Mouse (Mus musculus): Measurements from ENCODE around the gene Igfbp5. TPM values are rescaled to one million over a fixed set of nuclear protein-coding genes. Genes with fewer than 3 reads are reported as not detected.
A peak's percentile ranks its signal among the peaks of the same experiment; 100 is the strongest.

Igfbp5 gene
- polyA plus RNA-seq, 1 experiment from 2014 or later = 17.9 TPM

DNA sequence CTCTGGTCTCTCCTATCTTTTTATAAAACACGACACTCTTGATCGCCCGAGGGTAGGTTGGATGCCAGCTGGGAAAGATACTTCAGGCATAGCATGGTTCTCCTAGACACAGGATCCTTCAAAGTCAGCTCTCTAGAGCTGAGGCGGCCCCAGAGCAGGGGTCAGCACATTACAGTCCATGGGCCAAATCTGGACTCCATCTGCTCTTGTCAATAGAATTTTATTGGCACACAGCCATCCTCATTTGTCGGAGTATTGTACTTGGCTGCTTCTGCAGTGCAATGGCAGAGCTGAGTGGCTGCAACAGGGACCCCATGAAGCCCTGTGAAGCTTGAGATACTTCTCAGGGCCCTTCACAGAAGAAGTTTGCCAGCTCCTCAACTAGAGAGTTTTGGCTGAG is 59.5 kb downstream of the Igfbp5 start:
- H3K9ac ChIP-seq (ENCODE audit: low read length) = no peak overlapping the region
- no peaks in the 10 kb centered on the region for H3K36me3 ChIP-seq (ENCODE audit: control insufficient read depth, insufficient read depth, low read length)
- ATAC-seq (peak; percentile 35; the same call in 1 of the 2 replicates), DNase-seq (ENCODE audit: low spot score) (no peak)
- H3K4me1 ChIP-seq (ENCODE audit: control insufficient read depth, insufficient read depth, low read length) = peaks cover 22% of the 10 kb centered on the region
- no peak overlapping the region for H3K4me2 ChIP-seq (ENCODE audit: low read length)
- no peak overlapping the region for H3K27ac ChIP-seq (ENCODE audit: low read depth, low read length)
- H3K27me3 ChIP-seq (replicated peaks; ENCODE audit: control insufficient read depth, insufficient read depth, low read length) = no peaks in the 10 kb centered on the region
- no peaks in the 10 kb centered on the region for H3K9me3 ChIP-seq (replicated peaks; ENCODE audit: control insufficient read depth, low read length)
- no peak overlapping the region for H3K4me3 ChIP-seq (ENCODE audit: low read depth, low read length)
- 55% methylated on average over 5 of the region's 5 CpGs for WGBS

DNA sequence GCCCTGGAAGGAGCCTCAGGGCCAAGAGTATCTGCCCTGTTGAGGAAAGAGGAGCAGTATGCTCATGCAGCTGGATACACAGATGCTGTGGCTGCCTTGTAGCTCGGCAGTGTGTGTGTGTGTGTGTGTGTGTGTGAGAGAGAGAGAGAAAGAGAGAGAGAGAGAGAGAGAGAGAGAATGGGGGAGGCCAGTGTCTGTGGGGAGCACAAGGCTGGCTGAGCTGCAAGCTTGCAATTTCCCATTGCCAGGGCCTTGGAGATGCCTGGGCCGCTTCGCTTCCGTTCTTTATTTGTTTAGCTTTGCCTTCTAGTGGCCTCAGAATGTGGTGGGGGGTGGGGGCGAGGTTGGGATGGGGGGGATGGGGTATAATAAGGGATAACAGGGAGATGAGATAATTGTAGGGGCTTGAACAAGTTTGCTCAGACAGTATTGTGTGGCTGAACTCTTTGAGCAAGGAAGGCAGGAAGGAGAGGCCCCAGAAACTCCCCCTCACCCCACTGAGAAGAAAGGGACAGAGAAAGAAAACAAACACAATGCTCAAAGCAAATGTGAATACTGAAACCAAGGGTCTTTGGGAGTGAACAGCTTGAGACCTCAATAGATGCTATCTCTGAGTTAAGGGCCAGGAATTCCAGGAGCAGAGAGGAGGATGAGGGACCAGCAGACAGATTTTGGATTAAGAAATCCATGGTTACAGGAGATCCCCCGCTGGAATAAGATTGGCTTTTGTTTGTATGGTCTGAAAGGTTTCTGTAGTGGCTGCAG is 60.9 kb downstream of the Igfbp5 start:
- peak overlapping the region; percentile 46 for H3K27ac ChIP-seq (ENCODE audit: low read depth, low read length)
- peaks cover 22% of the 10 kb centered on the region for H3K4me1 ChIP-seq (ENCODE audit: control insufficient read depth, insufficient read depth, low read length)
- no peak overlapping the region for H3K4me3 ChIP-seq (ENCODE audit: low read depth, low read length)
- 4% methylated on average over 6 of the region's 6 CpGs for WGBS
- no peaks in the 10 kb centered on the region for H3K27me3 ChIP-seq (replicated peaks; ENCODE audit: control insufficient read depth, insufficient read depth, low read length)
- ATAC-seq (peak; percentile 33; the same call in 1 of the 2 replicates), DNase-seq (ENCODE audit: low spot score) (no peak)
- no peaks in the 10 kb centered on the region for H3K9me3 ChIP-seq (replicated peaks; ENCODE audit: control insufficient read depth, low read length)
- 0 out of 2 replicates have a peak overlapping the region, but pooled peaks have one; percentile 13 for H3K9ac ChIP-seq (ENCODE audit: low read length)
- no peak overlapping the region for H3K4me2 ChIP-seq (ENCODE audit: low read length)
- H3K36me3 ChIP-seq (ENCODE audit: control insufficient read depth, insufficient read depth, low read length) = no peaks in the 10 kb centered on the region

- H3K27ac ChIP-seq (ENCODE audit: low read depth, low read length) = peak overlapping the region; percentile 46
- no peak overlapping the region for H3K4me3 ChIP-seq (ENCODE audit: low read depth, low read length)
- H3K36me3 ChIP-seq (ENCODE audit: control insufficient read depth, insufficient read depth, low read length) = no peaks in the 10 kb centered on the region
- ATAC-seq = peak; percentile 16; the same call in 1 of the 2 replicates
- WGBS = 21% methylated on average over 5 of the region's 5 CpGs
- no peaks in the 10 kb centered on the region for H3K9me3 ChIP-seq (replicated peaks; ENCODE audit: control insufficient read depth, low read length)
- no peak overlapping the region for H3K4me2 ChIP-seq (ENCODE audit: low read length)
- peaks cover 22% of the 10 kb centered on the region for H3K4me1 ChIP-seq (ENCODE audit: control insufficient read depth, insufficient read depth, low read length)
- DNase-seq (ENCODE audit: low spot score) = no peak
- H3K27me3 ChIP-seq (replicated peaks; ENCODE audit: control insufficient read depth, insufficient read depth, low read length) = no peaks in the 10 kb centered on the region
- 0 out of 2 replicates have a peak overlapping the region, but pooled peaks have one; percentile 13 for H3K9ac ChIP-seq (ENCODE audit: low read length)
These were observed 61.5 kb downstream of the Igfbp5 start for GRCm38 (mm10) chr1:72813089-72813638.

DNA sequence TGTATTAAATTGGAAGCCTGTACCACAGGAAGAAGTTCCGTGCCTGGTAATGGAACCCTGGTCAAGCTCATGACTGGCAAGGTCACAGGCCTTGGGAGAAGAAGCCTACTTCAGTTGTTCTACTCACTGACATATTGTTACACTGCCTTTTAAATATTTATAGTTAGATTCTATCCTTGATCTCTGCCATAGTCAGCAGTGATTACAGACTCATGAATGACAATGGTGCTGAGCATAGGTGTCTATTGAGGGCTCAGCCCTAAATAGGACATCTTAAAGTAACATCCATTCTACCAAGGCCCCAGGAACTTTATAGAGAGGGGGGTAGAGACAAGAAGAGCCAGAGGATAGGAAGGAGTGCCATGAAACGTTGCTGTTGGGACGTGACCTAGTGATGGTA is 63.6 kb downstream of the Igfbp5 start:
- no peak overlapping the region for H3K4me2 ChIP-seq (ENCODE audit: low read length)
- H3K4me1 ChIP-seq (ENCODE audit: control insufficient read depth, insufficient read depth, low read length) = peaks cover 24% of the 10 kb centered on the region
- ATAC-seq (no peak), DNase-seq (ENCODE audit: low spot score) (no peak)
- no peaks in the 10 kb centered on the region for H3K36me3 ChIP-seq (ENCODE audit: control insufficient read depth, insufficient read depth, low read length)
- no peak overlapping the region for H3K27ac ChIP-seq (ENCODE audit: low read depth, low read length)
- no peak overlapping the region for H3K9ac ChIP-seq (ENCODE audit: low read length)
- no peaks in the 10 kb centered on the region for H3K27me3 ChIP-seq (replicated peaks; ENCODE audit: control insufficient read depth, insufficient read depth, low read length)
- WGBS = 93% methylated on average over 3 of the region's 3 CpGs
- no peaks in the 10 kb centered on the region for H3K9me3 ChIP-seq (replicated peaks; ENCODE audit: control insufficient read depth, low read length)
- no peak overlapping the region for H3K4me3 ChIP-seq (ENCODE audit: low read depth, low read length)

GRCm38 (mm10) chr1:72809951-72810675 is 64.6 kb downstream of the Igfbp5 start:
- no peak overlapping the region for H3K27ac ChIP-seq (ENCODE audit: low read depth, low read length)
- H3K27me3 ChIP-seq (replicated peaks; ENCODE audit: control insufficient read depth, insufficient read depth, low read length) = no peaks in the 10 kb centered on the region
- 86% methylated on average over 7 of the region's 7 CpGs for WGBS
- ATAC-seq (no peak), DNase-seq (ENCODE audit: low spot score) (no peak)
- H3K36me3 ChIP-seq (ENCODE audit: control insufficient read depth, insufficient read depth, low read length) = no peaks in the 10 kb centered on the region
- H3K4me1 ChIP-seq (ENCODE audit: control insufficient read depth, insufficient read depth, low read length) = peaks cover 27% of the 10 kb centered on the region
- H3K4me3 ChIP-seq (ENCODE audit: low read depth, low read length) = no peak overlapping the region
- H3K4me2 ChIP-seq (ENCODE audit: low read length) = no peak overlapping the region
- no peak overlapping the region for H3K9ac ChIP-seq (ENCODE audit: low read length)
- no peaks in the 10 kb centered on the region for H3K9me3 ChIP-seq (replicated peaks; ENCODE audit: control insufficient read depth, low read length)

GRCm38 (mm10) chr1:72809304-72809703 is 65.4 kb downstream of the Igfbp5 start:
- Histone ChIP-seq H3K36me3 (ENCODE audit: control insufficient read depth, insufficient read depth, low read length) (no peaks in the 10 kb centered on the region), H3K27ac (ENCODE audit: low read depth, low read length) (no peak overlapping the region)
- ATAC-seq = no peak

More at GRCm38 (mm10) chr1:72809304-72809703, 65.4 kb downstream of the Igfbp5 start:
- H3K9ac ChIP-seq (ENCODE audit: low read length) = no peak overlapping the region
- H3K4me2 ChIP-seq (ENCODE audit: low read length) = no peak overlapping the region
- DNase-seq (ENCODE audit: low spot score) = no peak
- no peaks in the 10 kb centered on the region for H3K9me3 ChIP-seq (replicated peaks; ENCODE audit: control insufficient read depth, low read length)
- peaks cover 22% of the 10 kb centered on the region for H3K4me1 ChIP-seq (ENCODE audit: control insufficient read depth, insufficient read depth, low read length)
- no peaks in the 10 kb centered on the region for H3K27me3 ChIP-seq (replicated peaks; ENCODE audit: control insufficient read depth, insufficient read depth, low read length)
- 98% methylated on average over 7 of the region's 7 CpGs for WGBS
- H3K4me3 ChIP-seq (ENCODE audit: low read depth, low read length) = no peak overlapping the region

Other genes with a start within 250 kb of the Igfbp5 start
- not detected in 2 replicates for gene Ankar, start 174.3 kb downstream of the Igfbp5 start, polyA plus RNA-seq (2014; fragmentation: Nextera tagmentation; extraction: Ambion mirVana)
- gene Rpl37a, start 163.6 kb downstream of the Igfbp5 start, polyA plus RNA-seq (2014; fragmentation: Nextera tagmentation; extraction: Ambion mirVana) = 1,225 and 1,554 TPM in 2 replicates
- gene Igfbp2, start 50.4 kb downstream of the Igfbp5 start, polyA plus RNA-seq (2014; fragmentation: Nextera tagmentation; extraction: Ambion mirVana) = 384 and 410 TPM in 2 replicates
- not detected in 2 replicates for gene Tnp1, start 141.0 kb upstream of the Igfbp5 start, polyA plus RNA-seq (2014; fragmentation: Nextera tagmentation; extraction: Ambion mirVana)

All from forebrain, embryonic 14.5 days (tissue).